Mouse (Mus musculus) forebrain, embryonic 10.5 days (tissue): Measurements from ENCODE around the gene Mrpl37. TPM values are rescaled to one million over a fixed set of nuclear protein-coding genes. Genes with fewer than 3 reads are reported as not detected.

ENCODE experiments used
- DNase-seq: peaks from one replicate; pipeline ENCODE4 v3.0.0-alpha.2; 2017; ENCODE audit warnings: low spot score; ENCODE audit errors: extremely low spot score
- H3K27ac ChIP-seq: fragments of 300-500 bp; sonication (generic); 2 replicates; pipeline ENCODE4 v1.5.1; 2016; ENCODE audit warnings: mild to moderate bottlenecking
- H3K27me3 ChIP-seq: fragments of 300-500 bp; sonication (generic); 2 replicates; pipeline ENCODE4 v1.6.1; 2016; ENCODE audit warnings: mild to moderate bottlenecking; ENCODE audit not compliant: poor library complexity, severe bottlenecking
- H3K36me3 ChIP-seq: fragments of 300-500 bp; sonication (generic); replicated peaks from 2 replicates; pipeline ENCODE4 v1.6.1; 2016; ENCODE audit warnings: mild to moderate bottlenecking, moderate library complexity
- H3K4me1 ChIP-seq: fragments of 300-500 bp; sonication (generic); 2 replicates; pipeline ENCODE4 v1.6.1; 2016
- H3K4me3 ChIP-seq: fragments of 300-500 bp; sonication (generic); 2 replicates; pipeline ENCODE4 v1.5.1; 2016; ENCODE audit warnings: mild to moderate bottlenecking, moderate library complexity
- H3K9me3 ChIP-seq: fragments of 300-500 bp; sonication (generic); 2 replicates; pipeline ENCODE4 v1.6.1; 2016; ENCODE audit warnings: mild to moderate bottlenecking, moderate library complexity
- WGBS: fragments of 180-500 bp; shearing (Covaris S2); methylation state at CpG from one replicate; pipeline ENCODE4 v1.1.7; 2016; 5-methylcytosine and 5-hydroxymethylcytosine counted together
- polyA plus RNA-seq: library from polyadenylated mRNA; unstranded; fragments of >200 nt; fragmentation: Nextera tagmentation; extraction: Ambion mirVana; gene quantifications from 2 replicates; pipeline ENCODE4 v1.2.1, GENCODE M21; 2016

The Mrpl37 gene
- polyA plus RNA-seq, 1 experiment from 2014 or later, result 131 TPM

GRCm38 (mm10) chr4:107058781-107059180 is 7.9 kb downstream of the Mrpl37 start:
- WGBS, result 93% methylated on average over 6 of the region's 6 CpGs
- no peak overlapping the region for H3K4me3 ChIP-seq
- H3K36me3 ChIP-seq, result peaks cover 90% of the 10 kb centered on the region
- no peak overlapping the region for H3K27ac ChIP-seq
- no peaks in the 10 kb centered on the region for H3K4me1 ChIP-seq
- H3K9me3 ChIP-seq, result no peaks in the 10 kb centered on the region
- H3K27me3 ChIP-seq, result no peaks in the 10 kb centered on the region
- no peak for DNase-seq

GRCm38 (mm10) chr4:107058346-107058745 is 8.3 kb downstream of the Mrpl37 start:
- H3K9me3 ChIP-seq, result no peaks in the 10 kb centered on the region
- no peaks in the 10 kb centered on the region for H3K4me1 ChIP-seq
- no peaks in the 10 kb centered on the region for H3K27me3 ChIP-seq
- no peak overlapping the region for H3K27ac ChIP-seq
- no peak overlapping the region for H3K4me3 ChIP-seq
- DNase-seq, result no peak
- H3K36me3 ChIP-seq, result peaks cover 86% of the 10 kb centered on the region
- WGBS, result 88% methylated on average over 5 of the region's 5 CpGs

- Histone ChIP-seq H3K36me3 (peaks cover 68% of the 10 kb centered on the region), H3K27me3 (no peaks in the 10 kb centered on the region), H3K4me1 (peaks cover 13% of the 10 kb centered on the region), H3K27ac (no peak overlapping the region), H3K9me3 (no peaks in the 10 kb centered on the region), H3K4me3 (no peak overlapping the region)
- WGBS, result 91% methylated on average over 3 of the region's 3 CpGs
- DNase-seq, result no peak
Measured at GRCm38 (mm10) chr4:107056088-107056487, 10.6 kb downstream of the Mrpl37 start.

- DNase-seq, result no peak
- Histone ChIP-seq H3K4me3 (no peak overlapping the region), H3K4me1 (peaks cover 18% of the 10 kb centered on the region), H3K27me3 (no peaks in the 10 kb centered on the region), H3K9me3 (no peaks in the 10 kb centered on the region), H3K36me3 (peaks cover 61% of the 10 kb centered on the region), H3K27ac (peak overlapping the region; percentile 48; the same call in 1 of the 2 replicates)
- 48% methylated on average over 5 of the region's 5 CpGs for WGBS
Measured at GRCm38 (mm10) chr4:107052962-107053553, 13.6 kb downstream of the Mrpl37 start.

- no peaks in the 10 kb centered on the region for H3K9me3 ChIP-seq
- no peak for DNase-seq
- 58% methylated on average over 4 of the region's 4 CpGs for WGBS
Measured at GRCm38 (mm10) chr4:107051889-107052288, 14.8 kb downstream of the Mrpl37 start.

GRCm38 (mm10) chr4:107048568-107049162 is 18.0 kb downstream of the Mrpl37 start:
- no peaks in the 10 kb centered on the region for H3K27me3 ChIP-seq

More at GRCm38 (mm10) chr4:107051889-107052288, 14.8 kb downstream of the Mrpl37 start:
- H3K27me3 ChIP-seq, result no peaks in the 10 kb centered on the region
- H3K36me3 ChIP-seq, result peaks cover 61% of the 10 kb centered on the region
- H3K27ac ChIP-seq, result 0 out of 2 replicates have a peak overlapping the region, but pooled peaks have one; percentile 44
- peaks cover 18% of the 10 kb centered on the region for H3K4me1 ChIP-seq
- H3K4me3 ChIP-seq, result no peak overlapping the region

GRCm38 (mm10) chr4:107047806-107048205 is 18.9 kb downstream of the Mrpl37 start:
- H3K36me3 ChIP-seq, result peaks cover 80% of the 10 kb centered on the region

More at GRCm38 (mm10) chr4:107048568-107049162, 18.0 kb downstream of the Mrpl37 start:
- no peak for DNase-seq
- peaks cover 18% of the 10 kb centered on the region for H3K4me1 ChIP-seq
- H3K27ac ChIP-seq, result no peak overlapping the region
- H3K9me3 ChIP-seq, result no peaks in the 10 kb centered on the region
- H3K4me3 ChIP-seq, result no peak overlapping the region
- WGBS, result 93% methylated on average over 11 of the region's 11 CpGs
- H3K36me3 ChIP-seq, result peaks cover 72% of the 10 kb centered on the region

GRCm38 (mm10) chr4:107045188-107045587 is 21.5 kb downstream of the Mrpl37 start:
- Histone ChIP-seq H3K27ac (no peak overlapping the region), H3K9me3 (no peaks in the 10 kb centered on the region), H3K27me3 (no peaks in the 10 kb centered on the region), H3K4me3 (no peak overlapping the region), H3K4me1 (peaks cover 6% of the 10 kb centered on the region; the same call in 1 of the 2 replicates), H3K36me3 (peaks cover 95% of the 10 kb centered on the region)
- WGBS, result 98% methylated on average over 13 of the region's 13 CpGs
- no peak for DNase-seq

More at GRCm38 (mm10) chr4:107047806-107048205, 18.9 kb downstream of the Mrpl37 start:
- H3K4me1 ChIP-seq, result peaks cover 15% of the 10 kb centered on the region
- H3K4me3 ChIP-seq, result no peak overlapping the region
- no peaks in the 10 kb centered on the region for H3K27me3 ChIP-seq
- DNase-seq, result no peak
- no peak overlapping the region for H3K27ac ChIP-seq
- H3K9me3 ChIP-seq, result no peaks in the 10 kb centered on the region
- 97% methylated on average over 5 of the region's 5 CpGs for WGBS

- Histone ChIP-seq H3K27ac (no peak overlapping the region), H3K27me3 (no peaks in the 10 kb centered on the region), H3K9me3 (no peaks in the 10 kb centered on the region), H3K4me3 (no peak overlapping the region), H3K4me1 (peaks cover 7% of the 10 kb centered on the region), H3K36me3 (peaks cover 100% of the 10 kb centered on the region)
- DNase-seq, result no peak
- WGBS, result 96% methylated on average over 6 of the region's 6 CpGs
Measured at GRCm38 (mm10) chr4:107042304-107042703, 24.4 kb downstream of the Mrpl37 start.

GRCm38 (mm10) chr4:107039270-107039669 is 27.4 kb downstream of the Mrpl37 start:
- Histone ChIP-seq H3K27me3 (no peaks in the 10 kb centered on the region), H3K4me3 (no peak overlapping the region), H3K27ac (peak overlapping the region; percentile 21; the same call in 1 of the 2 replicates), H3K4me1 (peaks cover 7% of the 10 kb centered on the region), H3K9me3 (no peaks in the 10 kb centered on the region), H3K36me3 (peaks cover 99% of the 10 kb centered on the region)
- DNase-seq, result no peak
- 90% methylated on average over 8 of the region's 8 CpGs for WGBS

GRCm38 (mm10) chr4:107038303-107038702 is 28.4 kb downstream of the Mrpl37 start:
- H3K36me3 ChIP-seq, result peaks cover 99% of the 10 kb centered on the region
- WGBS, result 87% methylated on average over 4 of the region's 4 CpGs
- no peaks in the 10 kb centered on the region for H3K9me3 ChIP-seq
- H3K27ac ChIP-seq, result no peak overlapping the region
- H3K27me3 ChIP-seq, result no peaks in the 10 kb centered on the region
- no peak overlapping the region for H3K4me3 ChIP-seq
- H3K4me1 ChIP-seq, result peaks cover 7% of the 10 kb centered on the region
- no peak for DNase-seq

- Histone ChIP-seq H3K27me3 (no peaks in the 10 kb centered on the region), H3K9me3 (no peaks in the 10 kb centered on the region), H3K4me3 (no peak overlapping the region), H3K36me3 (peaks cover 97% of the 10 kb centered on the region), H3K27ac (no peak overlapping the region), H3K4me1 (peaks cover 7% of the 10 kb centered on the region)
- 98% methylated on average over 2 of the region's 2 CpGs for WGBS
- DNase-seq, result no peak
Measured at GRCm38 (mm10) chr4:107036985-107037384, 29.7 kb downstream of the Mrpl37 start.

- Histone ChIP-seq H3K27ac (no peak overlapping the region), H3K4me3 (no peak overlapping the region), H3K36me3 (peaks cover 97% of the 10 kb centered on the region), H3K27me3 (no peaks in the 10 kb centered on the region), H3K4me1 (peaks cover 7% of the 10 kb centered on the region), H3K9me3 (no peaks in the 10 kb centered on the region)
- DNase-seq, result no peak
- 96% methylated on average over 4 of the region's 4 CpGs for WGBS
Measured at GRCm38 (mm10) chr4:107035689-107036088, 31.0 kb downstream of the Mrpl37 start.
